Mouse (Mus musculus) lung, adult 18-20 months (tissue): ENCODE data around the gene Tulp1.
"Not testable (repeated sequence)": the region's sequence is repeated elsewhere in the genome, so short reads cannot be mapped to it uniquely, and the experiment has no call there.

Source experiments
- DNase-seq, 2 experiments: peaks; one replicate each; pipeline ENCODE4 v3.0.0; 2022; ENCODE audit warnings: mixed read lengths in 2 of 2

Gene Tulp1

GRCm38 (mm10) chr17:28365122-28365521 is at the start of gene Tulp1:
Tulp1 (minus strand) TSS chr17:28365222.
- DNase-seq = no peak

- DNase-seq = no peak
Measured at GRCm38 (mm10) chr17:28411381-28411960, 46.4 kb upstream of the Tulp1 start.

DNA sequence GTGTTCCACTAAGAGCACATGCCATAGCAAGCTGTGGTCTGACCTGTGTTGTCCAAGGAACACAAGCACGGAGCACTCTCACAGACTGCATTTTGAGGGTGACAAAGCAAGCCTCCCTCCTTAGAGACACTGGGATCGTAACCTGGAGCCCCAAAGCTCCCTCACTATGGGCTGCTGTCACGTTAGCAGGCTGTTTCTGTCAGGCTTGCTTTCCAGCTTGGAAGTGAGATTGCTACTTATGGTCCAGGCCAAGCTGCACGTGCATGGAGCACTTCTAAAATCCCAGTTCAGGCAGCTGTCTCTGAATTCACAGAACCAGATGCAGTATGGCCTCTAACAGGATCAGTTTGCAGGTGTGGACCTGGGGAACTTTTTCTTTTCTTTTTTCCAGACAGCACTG is 45.7 kb upstream of the Tulp1 start:
- DNase-seq = no peak

DNA sequence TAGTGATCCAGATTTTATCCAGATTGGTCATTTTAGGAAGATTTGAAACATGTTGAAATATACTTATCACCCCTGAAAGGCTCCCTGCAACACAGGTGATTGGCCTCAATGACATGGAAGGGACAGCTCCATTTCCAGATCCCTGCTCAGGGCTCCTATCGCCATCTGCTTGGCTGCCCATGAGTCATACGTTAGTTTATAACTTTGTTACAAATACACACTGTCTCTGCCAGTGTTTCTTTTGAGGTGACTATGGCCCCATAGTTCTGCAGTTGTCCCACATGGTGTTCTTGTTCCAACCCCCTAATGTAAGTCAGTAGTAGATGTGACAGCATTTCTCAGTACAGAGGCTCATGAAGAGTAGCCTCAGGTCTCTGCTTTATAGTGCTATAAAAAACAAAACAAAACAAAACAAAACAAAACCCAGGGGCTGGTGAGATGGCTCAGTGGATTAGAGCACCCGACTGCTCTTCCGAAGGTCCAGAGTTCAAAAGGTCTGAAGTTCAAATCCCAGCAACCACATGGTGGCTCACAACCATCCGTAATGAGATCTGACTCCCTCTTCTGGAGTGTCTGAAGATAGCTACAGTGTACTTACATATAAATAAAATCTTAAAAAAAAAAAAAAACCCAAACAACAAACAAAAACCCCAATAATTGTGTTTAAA is 43.4 kb upstream of the Tulp1 start:
- DNase-seq = no peak

GRCm38 (mm10) chr17:28407418-28408250 is 42.6 kb upstream of the Tulp1 start:
- peak; percentile 83 for DNase-seq

DNA sequence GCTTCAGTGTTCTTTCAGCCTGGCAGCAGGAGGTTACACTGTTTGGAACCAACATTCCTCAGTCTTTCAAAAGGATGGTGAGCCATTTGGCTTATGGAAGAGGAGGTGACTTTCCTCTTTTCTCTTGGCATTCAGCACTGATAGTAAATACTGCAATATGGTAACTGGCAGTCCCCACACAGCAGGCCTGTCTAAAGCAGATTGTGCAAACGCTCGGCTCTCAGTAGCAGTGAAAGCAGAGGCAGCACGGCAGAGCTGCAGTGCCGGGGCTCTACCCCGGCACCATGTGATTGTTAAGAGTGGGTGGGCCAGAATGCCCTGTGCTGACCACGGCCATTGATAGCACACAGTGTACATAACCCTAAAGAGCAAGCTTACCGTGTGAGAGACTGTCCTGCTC is 41.4 kb upstream of the Tulp1 start:
- DNase-seq = no peak

DNA sequence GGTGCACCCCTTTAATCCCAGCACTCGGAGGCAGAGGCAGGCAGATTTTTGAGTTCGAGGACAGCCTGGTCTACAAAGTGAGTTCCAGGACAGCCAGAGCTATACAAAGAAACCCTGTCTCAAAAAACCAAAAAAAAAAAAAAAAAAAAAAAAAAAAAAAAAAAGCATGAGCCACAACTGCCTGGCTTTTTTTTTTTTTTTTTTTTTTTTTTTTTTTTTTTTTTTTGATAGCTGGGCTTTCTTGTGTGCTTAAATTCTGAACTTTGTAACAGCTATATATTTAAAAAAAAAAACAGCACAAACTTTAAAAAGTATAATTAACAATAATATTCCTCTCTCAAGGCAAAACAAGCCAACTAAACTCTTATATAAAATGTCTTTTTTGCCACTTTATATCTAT is 39.7 kb upstream of the Tulp1 start:
- DNase-seq = not testable (repeated sequence)

DNA sequence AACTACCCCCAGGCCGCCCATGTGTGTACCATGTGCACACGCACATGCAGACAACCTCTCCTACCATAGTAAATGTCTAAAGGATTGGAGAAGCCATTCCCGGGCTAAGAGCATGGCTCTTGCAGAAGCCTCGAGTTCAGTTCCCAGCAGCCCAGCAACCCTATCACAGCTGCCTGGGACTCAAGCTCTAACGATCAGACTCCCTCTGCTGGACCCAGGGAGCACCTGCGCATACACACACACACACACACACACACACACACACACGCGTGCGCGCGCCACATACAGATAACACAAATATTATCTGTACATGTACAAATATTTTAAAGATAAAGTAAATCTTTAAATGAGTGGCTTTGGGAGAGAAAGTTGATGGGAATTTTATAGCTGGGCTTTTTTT is 39.3 kb upstream of the Tulp1 start:
- DNase-seq = no peak

GRCm38 (mm10) chr17:28394994-28395393 is 30.0 kb upstream of the Tulp1 start:
- DNase-seq = no peak

DNA sequence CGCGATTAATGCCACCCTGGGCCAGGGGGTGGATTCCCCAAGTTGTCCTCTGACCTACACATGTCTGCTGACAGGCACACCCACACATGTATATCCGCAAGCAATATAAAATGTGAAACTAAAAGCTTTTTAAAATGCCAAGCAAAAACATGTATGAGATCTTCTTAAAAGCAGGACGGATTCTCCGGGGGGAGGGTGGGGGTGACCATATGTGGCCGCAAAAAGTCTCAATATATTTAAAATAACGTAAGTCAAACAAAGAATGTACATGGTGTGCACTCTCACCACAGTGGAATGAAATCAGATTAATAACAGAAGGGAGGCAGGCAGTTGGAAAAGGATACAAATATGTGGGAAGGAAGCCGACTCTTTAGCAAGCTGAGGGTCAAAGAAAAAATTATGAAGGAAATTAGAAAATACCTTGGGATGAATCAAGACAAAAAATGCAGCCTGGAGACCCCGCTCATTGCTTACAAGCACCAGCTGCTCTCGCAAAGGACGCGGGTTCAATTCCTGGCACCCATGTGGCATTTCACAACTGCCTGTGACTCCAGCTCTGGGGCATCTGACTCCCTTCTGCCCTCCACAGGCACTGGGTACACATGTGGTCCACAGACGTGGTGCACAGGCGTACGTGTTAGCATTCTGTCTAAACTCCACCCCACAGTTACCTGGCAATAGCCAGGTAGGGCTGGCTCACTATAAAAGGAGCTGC is 29.2 kb upstream of the Tulp1 start:
- DNase-seq = no peak

DNA sequence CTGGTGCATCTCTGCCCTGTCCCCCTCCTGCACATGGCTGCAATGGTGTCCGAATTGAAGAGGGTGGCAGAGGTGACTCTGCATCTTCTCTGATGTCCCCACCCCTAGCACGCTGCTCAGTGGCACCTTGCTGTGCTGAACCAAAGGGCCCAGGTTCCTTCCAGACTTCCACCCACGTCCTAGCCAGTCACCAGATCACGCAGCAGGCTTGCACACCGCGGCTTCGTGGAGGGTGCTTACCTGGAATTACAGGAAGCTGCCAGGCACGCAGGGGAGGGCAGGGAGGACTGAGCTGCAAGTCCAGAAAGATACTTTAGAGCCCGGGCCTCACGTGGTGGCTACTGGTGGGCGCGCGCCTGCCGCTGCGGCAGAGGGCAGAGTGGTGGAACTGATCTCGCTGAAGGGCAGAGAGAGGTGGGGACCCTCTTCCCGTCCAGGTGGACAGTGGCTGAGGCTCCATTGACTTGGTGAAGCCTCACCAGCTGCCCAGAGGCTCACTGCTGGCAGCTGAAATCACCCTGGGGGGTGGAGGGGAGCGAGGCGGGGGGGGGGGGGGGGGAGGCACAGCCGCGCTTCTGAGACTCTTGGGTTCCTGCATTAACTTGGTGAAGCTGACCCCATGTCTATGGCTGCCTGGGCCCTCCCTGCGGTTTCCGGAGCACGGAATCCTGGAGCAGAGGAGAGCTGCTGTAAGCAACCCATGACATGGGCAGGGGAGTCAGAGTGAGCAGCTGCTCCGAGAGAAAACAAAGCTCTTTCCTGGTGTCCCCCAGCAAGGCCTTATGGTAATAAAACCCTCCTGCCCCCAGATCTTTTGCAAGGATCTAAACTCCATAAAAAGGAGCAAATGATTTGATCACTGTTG is 26.8 kb upstream of the Tulp1 start:
- no peak for DNase-seq

GRCm38 (mm10) chr17:28388534-28388933 is 23.5 kb upstream of the Tulp1 start:
- DNase-seq = no peak

DNA sequence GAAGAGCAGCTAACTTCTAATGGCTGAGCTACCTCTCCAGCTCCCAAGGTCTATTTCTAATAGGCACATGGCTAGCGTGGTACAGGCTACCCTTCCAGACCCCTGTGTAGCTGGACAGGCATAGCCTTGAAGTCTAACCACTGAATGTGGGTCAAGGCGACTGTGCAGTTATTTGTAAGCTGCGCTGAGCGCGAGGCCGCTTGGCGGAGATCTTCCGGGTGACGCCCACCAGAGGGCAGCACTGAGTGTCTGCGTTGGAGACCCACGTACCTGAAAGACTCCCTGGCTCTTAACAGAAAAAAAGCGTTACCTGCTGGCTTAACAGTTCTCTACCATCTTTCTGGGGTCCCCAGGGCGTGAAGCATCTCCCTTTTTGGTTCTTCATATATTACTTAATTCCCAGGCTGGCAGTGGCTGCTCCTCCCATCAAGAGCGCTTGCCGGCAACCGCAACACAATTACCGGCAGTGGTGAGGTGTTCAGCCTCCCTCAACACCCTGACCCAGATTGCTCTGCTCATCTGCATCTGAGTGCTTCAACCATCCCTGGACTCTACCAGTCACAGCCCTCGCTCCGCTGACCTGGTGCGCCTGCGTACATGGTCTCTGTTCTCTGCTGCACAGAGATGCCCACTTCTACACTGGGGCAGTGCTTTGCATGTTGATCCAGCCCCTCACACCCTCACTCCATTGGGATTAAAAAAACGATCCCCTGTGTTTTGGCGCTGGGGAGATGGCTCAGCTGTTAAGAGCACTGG is 21.3 kb upstream of the Tulp1 start:
- DNase-seq = peak; percentile 75 to 82

- DNase-seq = no peak
Measured at GRCm38 (mm10) chr17:28384298-28384697, 19.3 kb upstream of the Tulp1 start.

- no peak for DNase-seq
Measured at GRCm38 (mm10) chr17:28380255-28380654, 15.2 kb upstream of the Tulp1 start.

DNA sequence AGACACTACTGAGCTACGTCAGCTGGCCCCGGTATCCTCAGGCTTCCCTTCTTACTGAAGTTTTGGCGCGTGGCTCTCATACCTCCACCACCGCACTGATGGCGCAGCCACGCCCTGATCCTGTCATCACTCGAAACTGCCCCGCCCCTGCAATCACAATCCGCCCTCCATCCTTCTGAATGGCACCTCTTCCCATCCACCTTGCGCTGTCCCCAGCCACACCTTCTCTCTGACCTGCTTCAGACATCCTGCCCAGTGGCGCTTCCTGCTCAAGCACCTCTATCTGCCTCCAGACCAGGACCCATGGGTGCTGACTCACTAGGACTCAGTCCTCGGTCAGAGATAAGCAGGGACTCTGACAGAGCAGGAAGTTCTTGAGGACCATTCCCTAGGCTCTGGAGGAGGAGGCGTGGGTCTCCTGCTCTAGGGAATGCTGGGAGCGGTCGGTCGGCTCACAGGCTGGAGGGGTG is 10.6 kb upstream of the Tulp1 start:
- peak in 1 of 2 experiments; percentile 36 for DNase-seq

DNA sequence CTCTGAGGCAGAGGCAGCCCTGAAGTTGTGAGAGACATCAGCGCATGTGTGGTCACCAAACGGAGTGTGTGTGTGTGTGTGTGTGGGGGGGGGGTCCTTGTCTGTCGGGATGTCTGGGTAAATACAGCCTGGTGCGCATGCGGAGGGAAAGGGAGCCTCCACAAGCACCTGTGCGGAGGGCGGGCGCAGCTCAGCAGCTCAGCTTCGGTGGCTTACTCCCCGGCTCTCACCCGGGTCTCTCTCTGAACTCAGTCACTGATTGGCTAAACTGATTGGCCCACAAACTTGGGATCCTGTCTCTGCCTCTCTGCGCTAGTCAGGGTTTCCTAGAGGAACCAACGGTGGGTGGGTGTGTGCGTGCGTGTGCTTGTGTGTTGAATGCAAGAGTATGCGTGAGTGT is 9.5 kb upstream of the Tulp1 start:
- no peak for DNase-seq

DNA sequence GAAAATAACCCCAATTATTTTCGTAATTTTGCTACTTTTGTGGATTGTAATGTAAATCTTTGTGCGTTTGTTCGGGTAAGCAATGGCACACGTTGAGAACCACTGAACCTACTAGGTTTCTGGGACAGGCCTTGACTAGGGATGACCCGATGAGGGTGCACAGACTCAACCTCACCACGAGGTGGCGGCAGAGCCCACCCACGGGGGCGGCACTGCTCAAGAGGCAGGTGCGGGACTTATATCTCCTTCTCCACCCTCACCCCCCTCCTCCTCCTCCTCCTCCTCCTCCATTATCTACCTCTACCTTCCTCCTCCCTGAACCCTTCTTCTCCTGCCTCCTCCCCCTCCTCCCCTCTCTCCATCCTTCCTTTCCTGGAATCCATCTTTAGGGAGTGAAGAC is 8.8 kb upstream of the Tulp1 start:
- peak in 1 of 2 experiments; percentile 51 for DNase-seq

GRCm38 (mm10) chr17:28371941-28372340 is 6.9 kb upstream of the Tulp1 start:
- DNase-seq = no peak

DNA sequence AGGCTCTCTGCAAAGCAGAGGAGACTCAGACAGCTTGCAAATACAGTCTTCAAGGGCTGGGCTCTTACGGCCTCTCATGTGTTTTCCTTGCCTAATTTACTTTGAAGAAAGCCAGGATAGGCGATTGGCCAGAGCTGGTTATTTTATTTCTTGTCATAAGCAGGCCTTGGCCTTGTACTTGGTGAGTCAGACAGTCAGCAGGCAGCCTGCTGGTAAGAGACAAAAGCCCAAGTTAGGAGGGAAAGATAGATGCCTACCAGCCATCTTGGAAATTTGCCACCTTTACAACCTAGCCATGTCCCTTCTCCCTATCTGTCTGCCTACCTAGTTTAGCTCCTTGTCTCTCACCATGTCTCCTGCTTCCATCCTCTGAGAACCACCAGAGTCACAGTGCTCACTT is 6.3 kb upstream of the Tulp1 start:
- no peak for DNase-seq

DNA sequence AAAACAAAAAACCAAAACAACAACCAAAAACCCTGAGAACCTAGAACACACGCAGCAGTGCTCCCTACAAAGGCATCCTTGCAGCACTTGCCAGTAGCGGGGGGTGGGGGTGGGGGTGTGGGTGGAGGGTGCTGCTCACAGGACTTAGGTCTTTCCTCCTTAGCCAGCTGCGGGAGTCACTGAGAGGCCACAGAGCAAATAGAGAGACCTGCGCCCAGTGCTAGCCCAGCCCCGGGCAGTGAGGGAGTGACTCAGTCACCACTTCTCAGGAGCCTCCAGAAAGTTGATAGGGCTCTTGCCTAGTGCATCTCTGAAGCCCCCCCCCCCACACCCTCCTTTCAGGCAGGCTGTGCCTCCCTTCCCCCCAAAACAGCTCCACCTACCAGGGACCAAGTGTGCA is 4.0 kb upstream of the Tulp1 start:
- DNase-seq = no peak
